Mouse (Mus musculus): ENCODE data around the gene Npepl1.
A peak's percentile ranks its signal among the peaks of the same experiment; 100 is the strongest.

Npepl1 gene

GRCm38 (mm10) chr2:174109991-174110782 is at the start of gene Npepl1:
Gene Npepl1 (plus strand): TSS chr2:174110349.
- no peak for TF ChIP-seq GATA4 (IDR thresholded peaks at IDR 0.05; ENCODE audit: insufficient replicate concordance, low read length)

- no peak for TF ChIP-seq GATA4 (IDR thresholded peaks at IDR 0.05; ENCODE audit: insufficient replicate concordance, low read length)
These were observed 48.9 kb upstream of the Npepl1 start for GRCm38 (mm10) chr2:174061219-174061618.

DNA sequence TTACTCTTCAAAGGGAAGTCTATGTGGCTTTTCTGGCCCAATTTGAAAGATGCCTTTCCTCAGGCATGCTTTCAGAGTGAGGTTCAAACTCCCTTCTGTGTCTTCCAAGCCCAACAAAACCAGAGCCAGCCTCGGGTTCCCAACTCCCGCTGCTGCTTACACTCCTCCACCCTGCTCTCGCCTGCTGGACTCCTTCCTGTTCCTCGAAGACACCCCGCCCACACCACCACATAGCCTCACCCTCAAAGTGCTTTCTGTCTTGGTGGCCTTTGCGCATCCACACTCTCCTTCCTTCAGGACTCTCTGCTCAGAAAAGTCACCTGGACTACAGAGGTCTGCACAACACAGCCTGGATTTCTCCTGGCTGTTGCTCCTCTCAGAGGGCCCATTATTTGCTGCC is 47.1 kb upstream of the Npepl1 start:
- no peak for TF ChIP-seq GATA4 (IDR thresholded peaks at IDR 0.05; ENCODE audit: insufficient replicate concordance, low read length)

- no peak for TF ChIP-seq GATA4 (IDR thresholded peaks at IDR 0.05; ENCODE audit: insufficient replicate concordance, low read length)
These were observed 46.5 kb upstream of the Npepl1 start for GRCm38 (mm10) chr2:174063527-174064211.

GRCm38 (mm10) chr2:174067793-174068419 is 42.2 kb upstream of the Npepl1 start:
- no peak for TF ChIP-seq GATA4 (IDR thresholded peaks at IDR 0.05; ENCODE audit: insufficient replicate concordance, low read length)

GRCm38 (mm10) chr2:174069532-174070049 is 40.6 kb upstream of the Npepl1 start:
- no peak for TF ChIP-seq GATA4 (IDR thresholded peaks at IDR 0.05; ENCODE audit: insufficient replicate concordance, low read length)

GRCm38 (mm10) chr2:174071406-174071805 is 38.7 kb upstream of the Npepl1 start:
- TF ChIP-seq GATA4 (IDR thresholded peaks at IDR 0.05; ENCODE audit: insufficient replicate concordance, low read length) = no peak

DNA sequence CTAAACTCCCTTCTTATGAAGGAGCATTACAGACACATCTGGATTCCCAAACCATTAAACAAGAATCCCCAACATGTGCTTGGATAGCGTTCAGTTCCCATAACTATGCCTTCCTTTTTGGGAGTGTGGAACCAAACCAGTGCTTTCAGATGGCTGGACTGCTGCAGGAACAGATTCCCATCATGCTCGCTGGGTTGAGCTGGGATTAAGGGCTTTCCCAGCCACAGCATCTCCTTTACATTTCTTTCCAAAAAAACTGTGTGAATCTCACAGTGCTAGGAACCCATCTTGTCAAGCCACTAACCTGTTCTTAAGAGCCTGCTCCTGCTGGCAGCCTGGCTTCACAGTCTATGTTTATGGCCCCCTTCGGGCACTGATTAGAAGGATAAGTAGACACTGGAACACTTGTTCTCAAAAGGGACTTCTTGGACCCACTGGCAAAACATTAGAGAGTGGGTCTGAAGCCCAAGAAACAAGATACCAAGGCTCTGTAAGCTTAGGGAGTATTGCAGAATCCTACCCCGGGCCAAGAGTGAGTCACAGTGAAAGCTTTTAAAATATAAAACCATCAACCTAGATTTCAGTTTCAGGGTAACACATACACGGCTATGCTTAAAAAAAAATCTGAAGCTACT is 36.9 kb upstream of the Npepl1 start:
- TF ChIP-seq GATA4 (IDR thresholded peaks at IDR 0.05; ENCODE audit: insufficient replicate concordance, low read length) = no peak

GRCm38 (mm10) chr2:174074621-174075020 is 35.5 kb upstream of the Npepl1 start:
- no peak for TF ChIP-seq GATA4 (IDR thresholded peaks at IDR 0.05; ENCODE audit: insufficient replicate concordance, low read length)

GRCm38 (mm10) chr2:174075072-174075570 is 35.0 kb upstream of the Npepl1 start:
- no peak for TF ChIP-seq GATA4 (IDR thresholded peaks at IDR 0.05; ENCODE audit: insufficient replicate concordance, low read length)

- TF ChIP-seq GATA4 (IDR thresholded peaks at IDR 0.05; ENCODE audit: insufficient replicate concordance, low read length) = peak; percentile 59; the same call in 1 of the 2 replicates
These were observed 34.3 kb upstream of the Npepl1 start, which contains the start of gene Stx16 for GRCm38 (mm10) chr2:174075673-174076432. Gene Stx16 (plus strand): TSS chr2:174076308.

DNA sequence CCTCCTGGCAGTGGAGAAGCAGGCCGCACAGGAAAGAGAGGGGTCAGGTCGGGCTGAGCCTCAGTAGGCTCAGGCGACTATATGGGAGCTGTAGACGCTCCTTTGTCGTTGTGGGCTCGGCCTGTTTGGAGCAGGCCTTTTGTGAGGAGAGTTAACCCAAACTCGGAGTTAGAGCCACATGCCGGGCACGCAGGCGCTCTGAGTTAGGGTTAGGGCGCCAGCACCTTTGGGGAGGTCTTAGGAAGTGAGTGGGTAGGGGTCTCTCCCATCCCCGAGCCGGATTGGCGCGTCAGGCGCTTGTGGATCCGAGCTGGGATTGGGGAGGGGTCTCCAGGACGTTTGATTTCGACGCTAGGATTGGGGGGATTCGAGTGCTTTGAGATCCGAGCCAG is 33.7 kb upstream of the Npepl1 start:
- TF ChIP-seq GATA4 (IDR thresholded peaks at IDR 0.05; ENCODE audit: insufficient replicate concordance, low read length) = no peak

DNA sequence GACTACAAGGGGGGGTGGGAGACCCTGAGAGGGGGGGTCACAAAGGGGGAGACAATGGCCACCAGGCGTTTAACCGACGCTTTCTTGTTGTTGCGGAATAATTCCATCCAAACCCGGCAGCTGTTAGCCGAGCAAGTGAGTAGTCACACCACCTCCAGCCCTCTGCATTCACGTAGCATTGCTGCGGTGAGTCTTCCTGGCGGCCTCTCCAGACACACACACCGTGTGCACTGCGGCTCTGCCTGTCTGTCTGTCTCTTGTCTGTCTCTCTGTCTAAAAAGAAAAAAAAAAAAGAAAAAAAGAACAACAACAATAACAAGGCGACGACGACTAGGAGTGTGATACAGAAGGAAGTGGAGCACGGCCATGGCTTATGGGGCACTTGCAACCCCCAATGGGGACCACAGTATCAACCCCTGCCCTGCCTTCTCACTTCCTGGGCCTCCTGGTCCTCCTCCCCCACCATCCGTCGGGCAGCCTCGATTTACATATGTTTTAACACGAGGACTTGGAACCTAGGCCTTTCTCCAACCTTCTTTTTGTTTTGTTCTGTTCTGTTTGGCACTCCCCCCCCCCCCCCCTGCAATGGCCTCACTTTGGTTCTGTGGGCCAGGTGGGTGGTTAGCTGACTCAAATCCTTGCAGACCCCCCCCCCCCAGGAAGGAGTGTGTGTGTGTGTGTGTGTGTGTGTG is 33.0 kb upstream of the Npepl1 start:
- TF ChIP-seq GATA4 (IDR thresholded peaks at IDR 0.05; ENCODE audit: insufficient replicate concordance, low read length) = no peak
